Mouse (Mus musculus) small intestine, adult 2 months (tissue): Measurements from ENCODE around the gene Catsper2. TPM values are rescaled to one million over a fixed set of nuclear protein-coding genes. Genes with fewer than 3 reads are reported as not detected.

Source experiments
- H3K27ac ChIP-seq: fragments of 200-500 bp; 2 replicates; pipeline ENCODE4 v1.5.1; 2012; ENCODE audit warnings: low read depth, low read length, control low read depth, inconsistent platforms; ENCODE audit not compliant: insufficient read depth
- H3K27me3 ChIP-seq: fragments of 200-500 bp; 2 replicates; pipeline ENCODE4 v1.6.1; 2012; ENCODE audit warnings: mild to moderate bottlenecking, moderate library complexity, low read length, inconsistent platforms; ENCODE audit not compliant: control insufficient read depth, insufficient read depth
- H3K36me3 ChIP-seq: fragments of 200-500 bp; 2 replicates; pipeline ENCODE4 v1.6.1; 2012; ENCODE audit warnings: mild to moderate bottlenecking, low read length, control low read depth, inconsistent platforms; ENCODE audit not compliant: control insufficient read depth, insufficient read depth
- H3K4me1 ChIP-seq: fragments of 200-500 bp; 2 replicates; pipeline ENCODE4 v1.6.1; 2012; ENCODE audit warnings: low read length, inconsistent platforms, mixed read lengths; ENCODE audit not compliant: control insufficient read depth, insufficient read depth, insufficient read length
- H3K4me3 ChIP-seq: fragments of 200-500 bp; 2 replicates; pipeline ENCODE4 v1.5.1; 2012; ENCODE audit warnings: low read depth, mild to moderate bottlenecking, control low read depth, inconsistent platforms, low read length, moderate library complexity
- CTCF ChIP-seq: fragments of 200-500 bp; IDR thresholded peaks from 2 replicates; pipeline ENCODE4 v1.5.1; 2012; ENCODE audit warnings: low read depth, mild to moderate bottlenecking, control low read depth, inconsistent platforms, low read length, moderate library complexity, mixed read lengths; ENCODE audit not compliant: insufficient replicate concordance, insufficient read length; ENCODE audit errors: extremely low read depth
- POLR2A ChIP-seq: fragments of 200-500 bp; IDR thresholded peaks from 2 replicates; pipeline ENCODE4 v1.6.1; 2012; ENCODE audit warnings: low read depth, mild to moderate bottlenecking, control low read depth, inconsistent platforms, low read length, moderate library complexity
- WGBS: fragments of 180-500 bp; shearing (Covaris S2); methylation state at CpG from one replicate; pipeline ENCODE4 v1.1.7; 2018; 5-methylcytosine and 5-hydroxymethylcytosine counted together
- polyA plus RNA-seq: library from polyadenylated mRNA; depleted of rRNA; stranded (reverse); fragments of >200 nt; gene quantifications from 2 replicates; pipeline ENCODE4 v1.2.3, GENCODE M21; 2012; rRNA removed

Gene Catsper2
- 0.80 and 0.84 TPM in 2 replicates for polyA plus RNA-seq

GRCm38 (mm10) chr2:121413387-121414042 lies at the start of gene Catsper2, which contains the start of gene Pdia3:
TSS of gene Catsper2 (minus strand) at chr2:121413792.
TSS of gene Pdia3 (plus strand) at chr2:121413775.
- 1% methylated on average over 68 of the region's 68 CpGs for WGBS
- Histone ChIP-seq H3K27me3 (no peaks in the 10 kb centered on the region), H3K4me3 (peak within 1 kb of the TSS; percentile 89), H3K27ac (peak within 1 kb of the TSS; percentile 90), H3K36me3 (peaks cover 5% of the 10 kb centered on the region), H3K4me1 (no peaks in the 10 kb centered on the region; the same call in 1 of the 2 replicates)
- TF ChIP-seq POLR2A (peak; percentile 97), CTCF (no peak)

DNA sequence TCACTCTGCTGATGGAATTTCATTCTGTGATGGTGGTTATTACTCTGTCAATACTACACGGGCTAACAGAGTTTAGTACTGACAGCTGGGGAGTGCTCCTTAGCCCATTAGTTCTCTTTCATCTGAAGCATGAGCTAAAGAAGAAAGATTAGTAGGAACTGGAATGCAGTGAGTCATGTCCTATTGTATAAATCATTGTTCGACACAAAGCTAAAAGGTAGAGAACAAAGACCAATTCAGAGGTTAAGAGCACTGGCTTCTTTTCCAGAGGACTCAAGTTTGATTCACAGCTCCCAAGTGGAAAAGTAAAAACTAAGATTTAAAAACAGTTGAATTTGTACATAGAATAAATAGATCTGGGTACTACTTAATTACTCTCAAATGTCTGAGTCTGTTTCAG lies 46.5 kb upstream of the Catsper2 start:
- H3K4me1 ChIP-seq, result no peaks in the 10 kb centered on the region
- H3K27ac ChIP-seq, result no peak overlapping the region
- peaks cover 8% of the 10 kb centered on the region; the same call in 1 of the 2 replicates for H3K36me3 ChIP-seq
- TF ChIP-seq CTCF (no peak), POLR2A (no peak)
- H3K27me3 ChIP-seq, result no peaks in the 10 kb centered on the region
- 55% methylated on average over 2 of the region's 2 CpGs for WGBS
- no peak overlapping the region for H3K4me3 ChIP-seq

DNA sequence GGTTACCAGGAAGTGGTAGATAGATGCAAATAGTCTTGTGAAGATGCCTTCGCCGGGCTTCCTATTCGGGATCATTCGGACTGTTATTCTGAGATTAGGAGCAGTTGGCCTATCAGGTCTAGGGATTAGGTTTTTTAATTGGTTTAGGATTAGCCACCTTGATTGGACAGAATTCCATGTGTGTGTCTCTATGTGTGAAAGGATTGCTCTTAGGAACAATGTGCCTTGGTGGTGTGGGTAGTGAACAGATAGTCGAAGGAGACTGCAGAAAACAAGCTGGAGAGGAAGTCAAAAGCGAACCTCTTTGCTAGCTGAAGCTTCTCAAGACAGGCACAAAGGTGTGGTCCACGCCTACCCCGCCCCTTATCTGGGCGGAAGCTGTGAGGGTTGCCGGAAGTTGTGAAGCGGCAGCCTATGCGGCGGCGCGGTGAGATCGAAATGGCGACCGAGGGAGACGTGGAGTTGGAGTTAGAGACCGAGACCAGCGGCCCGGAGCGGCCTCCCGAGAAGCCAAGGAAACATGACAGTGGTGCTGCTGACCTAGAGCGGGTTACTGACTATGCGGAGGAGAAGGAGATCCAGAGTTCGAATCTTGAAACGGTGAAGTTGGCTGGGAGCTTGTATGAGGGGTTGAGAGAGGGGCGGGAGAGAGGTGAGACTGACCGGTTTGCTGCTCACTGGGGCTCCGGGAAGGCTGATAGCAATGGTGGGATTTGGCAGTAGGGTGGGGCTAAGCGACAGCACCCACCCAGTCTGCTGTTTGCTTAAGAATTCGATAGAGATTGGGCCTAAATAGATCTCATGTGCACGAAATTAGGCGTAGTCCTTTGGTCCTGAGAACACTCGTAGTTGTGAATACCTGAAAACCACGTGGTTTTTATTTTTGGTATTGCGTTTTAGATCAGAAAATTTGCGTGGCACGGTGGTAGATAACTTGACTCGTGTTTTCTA lies 43.4 kb upstream of the Catsper2 start, which contains the start of gene Serinc4:
TSS of gene Serinc4 (minus strand) at position 90 of the 951 bp plus-strand sequence.
- WGBS, result 1% methylated on average over 41 of the region's 41 CpGs
- H3K27ac ChIP-seq, result peak within 1 kb of the TSS; percentile 74
- peaks cover 25% of the 10 kb centered on the region for H3K36me3 ChIP-seq
- H3K4me3 ChIP-seq, result peak within 1 kb of the TSS; percentile 92
- no peaks in the 10 kb centered on the region for H3K27me3 ChIP-seq
- TF ChIP-seq POLR2A, result peak; percentile 76; the same call in 1 of the 2 replicates
- TF ChIP-seq CTCF, result no peak
- 0 out of 2 replicates have a peak, but pooled peaks cover 3% of the 10 kb centered on the region for H3K4me1 ChIP-seq

DNA sequence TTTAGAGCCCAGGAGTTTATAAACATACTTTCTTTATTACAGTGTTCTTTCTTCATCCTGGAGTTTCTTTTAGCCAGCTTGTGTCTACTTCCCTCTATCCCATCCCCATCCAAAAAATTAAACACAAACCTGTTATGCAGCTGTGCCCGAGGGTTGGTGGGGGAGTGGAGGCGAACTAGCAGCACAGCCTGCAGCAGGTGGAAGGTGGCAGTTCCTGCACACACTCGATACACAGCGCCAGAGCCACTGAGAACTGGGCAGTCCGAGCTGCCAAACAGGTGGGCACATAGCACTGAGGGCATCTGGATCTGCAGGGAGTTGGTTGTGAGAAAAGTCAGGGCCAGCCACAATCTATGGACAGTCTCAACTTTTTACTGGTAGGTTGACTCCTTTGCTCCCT lies 41.9 kb upstream of the Catsper2 start:
- no peak overlapping the region for H3K4me3 ChIP-seq
- H3K27me3 ChIP-seq, result no peaks in the 10 kb centered on the region
- H3K36me3 ChIP-seq, result peaks cover 32% of the 10 kb centered on the region
- no peak for TF ChIP-seq CTCF
- TF ChIP-seq POLR2A, result no peak
- WGBS, result 68% methylated on average over 5 of the region's 5 CpGs
- H3K27ac ChIP-seq, result no peak overlapping the region
- peaks cover 8% of the 10 kb centered on the region; the same call in 1 of the 2 replicates for H3K4me1 ChIP-seq

DNA sequence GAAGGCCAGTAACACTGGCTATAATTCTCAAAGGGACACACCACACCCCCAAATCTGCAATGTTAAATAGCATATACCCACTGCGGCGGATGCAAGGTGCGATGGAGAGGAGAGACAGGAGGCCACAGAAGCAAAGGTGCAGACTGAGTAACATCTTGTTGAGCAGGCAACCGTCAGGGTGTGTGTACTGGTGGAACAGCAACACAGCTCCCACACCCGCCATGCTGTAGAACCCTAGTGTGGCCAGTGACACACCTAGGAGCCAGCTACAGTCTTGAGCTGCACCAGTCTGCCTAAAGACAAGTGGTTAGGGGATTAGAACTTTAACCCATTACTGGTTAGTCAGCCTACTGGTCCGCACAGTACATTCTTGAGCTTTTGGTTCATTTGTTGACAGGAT lies 40.3 kb upstream of the Catsper2 start:
- no peaks in the 10 kb centered on the region for H3K27me3 ChIP-seq
- peaks cover 8% of the 10 kb centered on the region; the same call in 1 of the 2 replicates for H3K4me1 ChIP-seq
- H3K36me3 ChIP-seq, result peaks cover 31% of the 10 kb centered on the region
- 91% methylated on average over 6 of the region's 6 CpGs for WGBS
- H3K27ac ChIP-seq, result no peak overlapping the region
- no peak overlapping the region for H3K4me3 ChIP-seq
- TF ChIP-seq CTCF, result no peak
- no peak for TF ChIP-seq POLR2A

DNA sequence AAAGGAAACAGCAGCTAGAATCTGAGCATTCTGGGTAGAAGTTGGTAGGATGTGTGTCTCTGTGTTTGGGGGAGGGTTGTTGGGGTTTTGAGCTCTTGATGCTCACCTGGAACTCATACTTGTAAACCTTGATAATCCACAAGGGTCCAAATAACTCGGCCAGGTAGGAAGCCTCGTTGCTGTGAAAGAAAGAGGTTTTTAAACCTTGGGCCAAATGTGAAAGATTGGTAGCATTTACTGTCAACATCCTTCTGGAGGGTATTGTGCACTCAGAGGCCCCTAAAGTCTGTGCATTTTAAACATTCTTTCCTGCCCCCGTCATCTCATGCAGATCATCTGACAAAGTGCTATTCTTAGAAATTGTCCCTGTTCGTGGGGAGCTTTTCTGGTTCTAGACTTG lies 39.4 kb upstream of the Catsper2 start, which contains the start of gene Hypk:
TSS of gene Hypk (plus strand) at position 301 of the 400 bp plus-strand sequence.
- H3K4me1 ChIP-seq, result peaks cover 8% of the 10 kb centered on the region; the same call in 1 of the 2 replicates
- peaks cover 26% of the 10 kb centered on the region for H3K36me3 ChIP-seq
- H3K4me3 ChIP-seq, result no peak within 1 kb of the TSS
- H3K27ac ChIP-seq, result no peak within 1 kb of the TSS
- no peaks in the 10 kb centered on the region for H3K27me3 ChIP-seq
- WGBS, result 63% methylated on average over 4 of the region's 4 CpGs
- TF ChIP-seq CTCF (no peak), POLR2A (no peak)
